Mouse (Mus musculus) MEL (cell line): Measurements from ENCODE around the gene Il24. TPM values are rescaled to one million over a fixed set of nuclear protein-coding genes. Genes with fewer than 3 reads are reported as not detected.

Source experiments
- DNase-seq: peaks from one replicate; pipeline ENCODE4 v3.0.0; 2011; ENCODE audit warnings: low read depth, low spot score
- H3K27ac ChIP-seq: 2 replicates; pipeline ENCODE4 v1.5.1; 2012; ENCODE audit warnings: low read depth, mild to moderate bottlenecking, control low read depth, low read length, moderate library complexity; ENCODE audit not compliant: control insufficient read depth
- H3K27me3 ChIP-seq, 2 experiments: fragments of 150-350 bp in 1 of 2; sonication (generic) in 1 of 2; 2 replicates each; pipeline ENCODE4 v1.6.1; 2012; ENCODE audit warnings: low read length in 2 of 2, mild to moderate bottlenecking in 2 of 2, improper control_type of control experiment in 1 of 2, moderate library complexity in 1 of 2; ENCODE audit not compliant: insufficient read depth in 2 of 2, control insufficient read depth in 1 of 2
- H3K36me3 ChIP-seq, 2 experiments: 2 replicates each; pipeline ENCODE4 v1.6.1; 2012 to 2014; ENCODE audit warnings: low read length in 2 of 2, improper control_type of control experiment in 1 of 2, inconsistent platforms in 1 of 2, mild to moderate bottlenecking in 1 of 2; ENCODE audit not compliant: insufficient read depth in 2 of 2, control insufficient read depth in 1 of 2
- H3K4me1 ChIP-seq, 2 experiments: fragments of 150-350 bp in 1 of 2; sonication (generic) in 1 of 2; 2 replicates each; pipeline ENCODE4 v1.6.1; 2012; ENCODE audit warnings: low read length in 2 of 2, improper control_type of control experiment in 1 of 2, mild to moderate bottlenecking in 1 of 2; ENCODE audit not compliant: insufficient read depth in 2 of 2, control insufficient read depth in 1 of 2
- H3K4me3 ChIP-seq, 2 experiments: fragments of 150-350 bp in 1 of 2; sonication (generic) in 1 of 2; 2 replicates each; pipeline ENCODE4 v1.5.1; 2012; ENCODE audit warnings: low read depth in 2 of 2, low read length in 2 of 2, mild to moderate bottlenecking in 2 of 2, moderate library complexity in 2 of 2, control low read depth in 1 of 2, improper control_type of control experiment in 1 of 2; ENCODE audit not compliant: control insufficient read depth in 1 of 2, insufficient read depth in 1 of 2
- H3K79me2 ChIP-seq: 2 replicates; pipeline ENCODE4 v1.6.1; 2012; ENCODE audit warnings: mild to moderate bottlenecking, low read length, moderate library complexity; ENCODE audit not compliant: control insufficient read depth, poor library complexity, insufficient read depth
- H3K9ac ChIP-seq: 2 replicates; pipeline ENCODE4 v1.6.1; 2012; ENCODE audit warnings: low read depth, mild to moderate bottlenecking, control low read depth, low read length, moderate library complexity; ENCODE audit not compliant: control insufficient read depth, poor library complexity, severe bottlenecking
- H3K9me3 ChIP-seq: fragments of 150-350 bp; sonication (generic); replicated peaks from 2 replicates; pipeline ENCODE4 v1.6.1; 2012; ENCODE audit warnings: mild to moderate bottlenecking, low read length, improper control_type of control experiment, moderate library complexity; ENCODE audit not compliant: insufficient read depth
- BHLHE40 ChIP-seq: IDR thresholded peaks from 2 replicates; pipeline ENCODE4 v1.6.1; 2012; ENCODE audit warnings: low read depth, mild to moderate bottlenecking, inconsistent platforms, low read length, improper control_type of control experiment, borderline replicate concordance
- CHD1 ChIP-seq: IDR thresholded peaks from 2 replicates; pipeline ENCODE4 v1.6.1; 2012; ENCODE audit warnings: low read depth, mild to moderate bottlenecking, inconsistent platforms, low read length, improper control_type of control experiment
- CTCF ChIP-seq, 3 experiments: IDR thresholded peaks in 2 of 3; conservative IDR thresholded peaks in 1 of 3; 2 replicates each; pipeline ENCODE4 v1.5.1; 2011 to 2012; ENCODE audit warnings: low read length in 3 of 3, low read depth in 2 of 3, mild to moderate bottlenecking in 2 of 3, improper control_type of control experiment in 1 of 3, inconsistent platforms in 1 of 3, mixed read lengths in 1 of 3, moderate library complexity in 1 of 3; ENCODE audit not compliant: control insufficient read depth in 1 of 3, insufficient read depth in 1 of 3, poor library complexity in 1 of 3, severe bottlenecking in 1 of 3
- E2F4 ChIP-seq: IDR thresholded peaks from 2 replicates; pipeline ENCODE4 v1.6.1; 2011; ENCODE audit warnings: low read depth, low read length, improper control_type of control experiment, borderline replicate concordance
- HCFC1 ChIP-seq: IDR thresholded peaks from 2 replicates; pipeline ENCODE4 v1.6.1; 2012; ENCODE audit warnings: low read depth, mild to moderate bottlenecking, inconsistent platforms, low read length, improper control_type of control experiment, moderate library complexity
- JUND ChIP-seq: IDR thresholded peaks from 2 replicates; pipeline ENCODE4 v1.6.1; 2011; ENCODE audit warnings: low read depth, mild to moderate bottlenecking, improper control_type of control experiment, low read length
- KAT2A ChIP-seq: conservative IDR thresholded peaks from 2 replicates; pipeline ENCODE4 v1.6.1; 2012; ENCODE audit warnings: low read depth, low read length, improper control_type of control experiment, inconsistent platforms
- MAFK ChIP-seq: IDR thresholded peaks from 2 replicates; pipeline ENCODE4 v1.6.1; 2011; ENCODE audit warnings: low read depth, mild to moderate bottlenecking, low read length, improper control_type of control experiment, borderline replicate concordance
- MEF2A ChIP-seq: IDR thresholded peaks from 2 replicates; pipeline ENCODE4 v1.6.1; 2014; ENCODE audit warnings: low read depth, mild to moderate bottlenecking, inconsistent platforms, low read length, improper control_type of control experiment; ENCODE audit not compliant: poor library complexity, insufficient replicate concordance, severe bottlenecking; ENCODE audit errors: extremely low read depth
- MYB ChIP-seq: IDR thresholded peaks from 2 replicates; pipeline ENCODE4 v1.6.1; 2011; ENCODE audit warnings: mild to moderate bottlenecking, low read depth, low read length, improper control_type of control experiment
- MYC ChIP-seq: IDR thresholded peaks from 2 replicates; pipeline ENCODE4 v1.6.1; 2011; ENCODE audit warnings: low read depth, mild to moderate bottlenecking, low read length, improper control_type of control experiment, moderate library complexity
- NELFE ChIP-seq: IDR thresholded peaks from 2 replicates; pipeline ENCODE4 v1.6.1; 2011; ENCODE audit warnings: low read depth, low read length, improper control_type of control experiment
- POLR2A ChIP-seq, 2 experiments: IDR thresholded peaks; 2 replicates each; pipeline ENCODE4 v1.6.1; 2011 to 2012; ENCODE audit warnings: low read length in 2 of 2, mild to moderate bottlenecking in 2 of 2, control low read depth in 1 of 2, improper control_type of control experiment in 1 of 2, low read depth in 1 of 2, moderate library complexity in 1 of 2; ENCODE audit not compliant: control insufficient read depth in 1 of 2, insufficient read depth in 1 of 2, poor library complexity in 1 of 2
- POLR2AphosphoS5 ChIP-seq: IDR thresholded peaks from 2 replicates; pipeline ENCODE4 v1.6.1; 2012; ENCODE audit warnings: low read depth, borderline replicate concordance, mild to moderate bottlenecking, inconsistent platforms, low read length, moderate library complexity, mixed read lengths
- SIN3A ChIP-seq: IDR thresholded peaks from 2 replicates; pipeline ENCODE4 v1.6.1; 2012; ENCODE audit warnings: low read length, improper control_type of control experiment, inconsistent platforms
- SMC3 ChIP-seq: IDR thresholded peaks from 2 replicates; pipeline ENCODE4 v1.6.1; 2011; ENCODE audit warnings: low read depth, low read length, improper control_type of control experiment
- TAL1 ChIP-seq: IDR thresholded peaks from 2 replicates; pipeline ENCODE4 v1.6.1; 2012; ENCODE audit warnings: mild to moderate bottlenecking, inconsistent platforms, low read length, moderate library complexity, mixed read lengths
- TBP ChIP-seq: IDR thresholded peaks from 2 replicates; pipeline ENCODE4 v1.8.0; 2011; ENCODE audit warnings: low read depth, low read length, improper control_type of control experiment
- UBTF ChIP-seq: IDR thresholded peaks from 2 replicates; pipeline ENCODE4 v1.6.1; 2012; ENCODE audit warnings: low read depth, mild to moderate bottlenecking, inconsistent platforms, low read length, improper control_type of control experiment, moderate library complexity, borderline replicate concordance; ENCODE audit not compliant: insufficient read depth
- USF1 ChIP-seq: IDR thresholded peaks from 2 replicates; pipeline ENCODE4 v1.6.1; 2014; ENCODE audit warnings: low read depth, mild to moderate bottlenecking, inconsistent platforms, low read length, improper control_type of control experiment, moderate library complexity
- ZKSCAN1 ChIP-seq: IDR thresholded peaks from 2 replicates; pipeline ENCODE4 v1.6.1; 2012; ENCODE audit warnings: low read depth, mild to moderate bottlenecking, inconsistent platforms, low read length, improper control_type of control experiment, moderate library complexity
- ZMIZ1 ChIP-seq: IDR thresholded peaks from 2 replicates; pipeline ENCODE4 v1.6.1; 2012; ENCODE audit warnings: low read depth, mild to moderate bottlenecking, inconsistent platforms, low read length, improper control_type of control experiment, moderate library complexity
- polyA plus RNA-seq, 2 experiments: library from polyadenylated mRNA; stranded (reverse) in 1 of 2; unstranded in 1 of 2; fragments of >175 nt in 1 of 2; fragments of >200 nt in 1 of 2; gene quantifications; 2 replicates each; pipeline versions ENCODE4 v1.2.1 to v1.2.4; 2012; ENCODE audit warnings: low replicate concordance in 2 of 2, low read depth in 1 of 2; ENCODE audit not compliant: insufficient read length in 2 of 2, insufficient read depth in 1 of 2, missing spikeins in 1 of 2
- total RNA-seq: library from RNA; depleted of rRNA; stranded (reverse); fragments of 300-350 nt; gene quantifications from 2 replicates; pipeline ENCODE4 v1.2.3, GENCODE M21; 2012

Gene Il24
- total and polyA plus RNA-seq, 3 experiments = not detected

- H3K27ac ChIP-seq = no peak overlapping the region
- DNase-seq = no peak
- H3K4me1 ChIP-seq = no peaks in the 10 kb centered on the region
- no peaks in the 10 kb centered on the region for H3K79me2 ChIP-seq
- H3K36me3 ChIP-seq = no peaks in the 10 kb centered on the region
- H3K27me3 ChIP-seq = peaks cover 14 to 16% of the 10 kb centered on the region in 2 experiments
- no peak overlapping the region for H3K4me3 ChIP-seq
- no peak overlapping the region for H3K9ac ChIP-seq
- H3K9me3 ChIP-seq = no peaks in the 10 kb centered on the region
- TF ChIP-seq CHD1 (no peak), MYC (no peak), BHLHE40 (no peak), ZMIZ1 (no peak), USF1 (no peak), JUND (no peak), E2F4 (no peak), TBP (no peak), MAFK (no peak), HCFC1 (no peak), ZKSCAN1 (no peak), TAL1 (no peak), SMC3 (no peak), MYB (no peak), POLR2A (IDR thresholded peaks at IDR 0.05; ENCODE audit: control insufficient read depth in 1 of 2, insufficient read depth in 1 of 2, low read depth in 1 of 2, low read length in 2 of 2, poor library complexity in 1 of 2) (no peak), NELFE (no peak), UBTF (no peak)
These were observed 7.2 kb upstream of the Il24 start for GRCm38 (mm10) chr1:130894468-130894867.

- H3K9me3 ChIP-seq = no peaks in the 10 kb centered on the region
- DNase-seq = no peak
- H3K4me1 ChIP-seq = no peaks in the 10 kb centered on the region
- peaks cover 14 to 22% of the 10 kb centered on the region in 2 experiments for H3K27me3 ChIP-seq
- no peak overlapping the region for H3K9ac ChIP-seq
- H3K27ac ChIP-seq = no peak overlapping the region
- no peaks in the 10 kb centered on the region for H3K79me2 ChIP-seq
- H3K4me3 ChIP-seq = no peak overlapping the region
- TF ChIP-seq SIN3A = no peak
- no peak for TF ChIP-seq UBTF
- no peak for TF ChIP-seq NELFE
- TF ChIP-seq JUND = no peak
- no peak for TF ChIP-seq CTCF (IDR thresholded peaks at IDR 0.05 in 2 of 3, conservative IDR thresholded peaks at IDR 0.05 in 1 of 3; ENCODE audit: control insufficient read depth in 1 of 3, insufficient read depth in 1 of 3, low read depth in 2 of 3, low read length in 3 of 3, poor library complexity in 1 of 3, severe bottlenecking in 1 of 3)
- TF ChIP-seq ZMIZ1 = no peak
- TF ChIP-seq MEF2A = no peak
- TF ChIP-seq MYC = no peak
- TF ChIP-seq POLR2AphosphoS5 = no peak
- no peak for TF ChIP-seq KAT2A
- TF ChIP-seq, all 39 proteins: peak for 0
- no peaks in the 10 kb centered on the region for H3K36me3 ChIP-seq
These were observed 6.2 kb upstream of the Il24 start for GRCm38 (mm10) chr1:130893329-130894040.
